In genomic region chr6:30736864-30737547, GRCm38 (mm10) we compare ENCODE assay signal across 7 mouse cellular contexts. TPM values are rescaled to one million over a fixed set of nuclear protein-coding genes. Genes with fewer than 3 reads are reported as not detected.
DNase-seq lines count a peak whose midpoint lies in the region; ATAC-seq and TF ChIP-seq lines count a peak whose summit lies in the region.

No protein-coding gene starts in this region.

- peak overlapping the region; percentile 72 for H3K9ac ChIP-seq in hindbrain, postnatal 0 days (replicated peaks; ENCODE audit: low read length)

- H3K9me3 ChIP-seq in hindbrain, postnatal 0 days (ENCODE audit: low read length): 0 out of 2 replicates have a peak, but pooled peaks cover 4% of the 10 kb centered on the region

- H3K27ac ChIP-seq in hindbrain, postnatal 0 days: peak overlapping the region; percentile 84

- no peaks in the 10 kb centered on the region for H3K36me3 ChIP-seq in hindbrain, postnatal 0 days (ENCODE audit: insufficient read depth, low read length)

- peak overlapping the region; percentile 64 for H3K4me2 ChIP-seq in hindbrain, postnatal 0 days (ENCODE audit: low read depth, low read length)

- H3K4me1 ChIP-seq in hindbrain, postnatal 0 days (ENCODE audit: insufficient read depth, low read length): no peaks in the 10 kb centered on the region

- H3K4me3 ChIP-seq in hindbrain, postnatal 0 days (ENCODE audit: low read length): peak overlapping the region; percentile 55

- intact Hi-C loops in gastrocnemius, postnatal 14 days (cut with DNase I; ENCODE audit: low total_unique reads): no loop called here
- intact Hi-C loops in left cerebral cortex, postnatal 14 days (cut with DNase I): loop anchor here (1.0 kb wide), 1 partner anchor 334 kb away; no protein-coding TSS in a partner anchor

- no peaks in the 10 kb centered on the region for H3K27me3 ChIP-seq in hindbrain, postnatal 0 days (ENCODE audit: insufficient read depth, low read length)

- peak; percentile 80 to 89 for DNase-seq in adrenal gland, postnatal 36 days
- DNase-seq in embryo, embryonic 10.5 days (ENCODE audit: low spot score): peak; percentile 88
- DNase-seq in gastrocnemius, postnatal 14 days: peak; percentile 84
- peak; percentile 93 for DNase-seq in hindbrain, postnatal 0 days (ENCODE audit: low spot score)
- DNase-seq in left cerebral cortex, postnatal 14 days (ENCODE audit: low spot score in 2 of 2): peak; percentile 77
- peak; percentile 75 for DNase-seq in right cerebral cortex, postnatal 4 days

- ATAC-seq in hindbrain, postnatal 0 days: peak; percentile 87
- ATAC-seq in megakaryocyte-erythroid progenitor cell, adult 5-6 weeks (replicated peaks; ENCODE audit: low FRiP score, low TSS enrichment, poor library complexity, severe bottlenecking): peak; percentile 64

- WGBS in hindbrain, postnatal 0 days: 45% methylated on average over 29 of the region's 29 CpGs

- TF ChIP-seq CTCF in hindbrain, postnatal 0 days (IDR thresholded peaks at IDR 0.05; ENCODE audit: low read depth): peak; percentile 79

RNA-seq across cellular contexts. Expression of gene Mest, which starts 13.7 kb away (rescaled TPM):
- total RNA-seq in adrenal gland, postnatal 36 days (2021): 10 to 100 TPM; 54.1 to 68.9 TPM
- total RNA-seq in gastrocnemius, postnatal 14 days (2021): 100 to 1,000 TPM in 1 of 2 experiments, 10 to 100 TPM in 1; 64.5 to 101 TPM
- total RNA-seq in hindbrain, postnatal 0 days (2014; rRNA removed): 237 and 326 TPM in 2 replicates
- 152 and 154 TPM in 2 replicates for polyA plus RNA-seq in hindbrain, postnatal 0 days (2015; fragmentation: Nextera tagmentation; extraction: Ambion mirVana)
- total RNA-seq in left cerebral cortex, postnatal 14 days (2021): 100 to 1,000 TPM; 115 to 130 TPM
- not detected in 2 replicates for total RNA-seq in megakaryocyte-erythroid progenitor cell, adult 5-6 weeks (2014; fragmentation: Nextera tagmentation)
- total RNA-seq in megakaryocyte-erythroid progenitor cell, adult 5-6 weeks (2017): 0.94 TPM in 1 of 2 replicates, not detected in the other

RNA-seq across cellular contexts. Expression of gene Cep41, which starts 43.5 kb away (rescaled TPM):
- total RNA-seq in adrenal gland, postnatal 36 days (2021): 1 to 10 TPM; 6.1 to 9.6 TPM
- total RNA-seq in gastrocnemius, postnatal 14 days (2021): 1 to 10 TPM; 1.3 to 2.1 TPM
- 6.1 and 9.8 TPM in 2 replicates for total RNA-seq in hindbrain, postnatal 0 days (2014; rRNA removed)
- polyA plus RNA-seq in hindbrain, postnatal 0 days (2015; fragmentation: Nextera tagmentation; extraction: Ambion mirVana): 8.2 TPM in 2 replicates
- total RNA-seq in left cerebral cortex, postnatal 14 days (2021): 1 to 10 TPM; 7.2 to 7.4 TPM
- 17.9 and 22.2 TPM in 2 replicates for total RNA-seq in megakaryocyte-erythroid progenitor cell, adult 5-6 weeks (2014; fragmentation: Nextera tagmentation)
- 11.7 and 12.0 TPM in 2 replicates for total RNA-seq in megakaryocyte-erythroid progenitor cell, adult 5-6 weeks (2017)

Comparison
In these comparisons a context has a peak if more than half of its experiments do, and no peak if none do; other contexts are left out.
1. Peak in every context shown above with its lines: DNase-seq, ATAC-seq, H3K4me3 ChIP-seq and H3K27ac ChIP-seq.
2. RNA of gene Mest, which starts 13.7 kb away (total RNA-seq): 237 to 326 TPM in hindbrain, postnatal 0 days, 115 to 130 TPM in left cerebral cortex, postnatal 14 days, 64.5 to 101 TPM in gastrocnemius, postnatal 14 days and 54.1 to 68.9 TPM in adrenal gland, postnatal 36 days; 0.94 TPM in megakaryocyte-erythroid progenitor cell, adult 5-6 weeks; every median in the first group is over 10 times any median in the second.